Mouse (Mus musculus) brain, embryonic 14.5 days (tissue): ENCODE measurements at regions not wholly inside any gene's neighbourhood (a gene's known extent, or its start where the extent isn't known, plus 50 kb on each side); places are given as distances from the start of the nearest gene placed in this dataset.
A peak's percentile ranks its signal among the peaks of the same experiment; 100 is the strongest.

ENCODE experiments used
- DNase-seq: peaks from one replicate; pipeline ENCODE4 v3.0.0-alpha.2; 2011; ENCODE audit warnings: low read depth
- CTCF ChIP-seq: fragments of 200-500 bp; IDR thresholded peaks from 2 replicates; pipeline ENCODE4 v1.5.1; 2012; ENCODE audit warnings: inconsistent platforms, mild to moderate bottlenecking, moderate library complexity, borderline replicate concordance; ENCODE audit not compliant: insufficient read depth, insufficient read length; ENCODE audit errors: extremely low read depth
- POLR2A ChIP-seq: fragments of 200-500 bp; IDR thresholded peaks from 2 replicates; pipeline ENCODE4 v1.6.1; 2012; ENCODE audit warnings: mild to moderate bottlenecking, inconsistent platforms, borderline replicate concordance; ENCODE audit not compliant: poor library complexity, insufficient read depth, insufficient read length, severe bottlenecking; ENCODE audit errors: extremely low read depth

GRCm38 (mm10) chr1:75844123-75844522 is 298.1 kb downstream of the Slc4a3 start:
- DNase-seq, result no peak
- TF ChIP-seq CTCF (no peak), POLR2A (no peak)

- DNase-seq, result peak; percentile 53
- TF ChIP-seq CTCF (no peak), POLR2A (no peak)
Observed at GRCm38 (mm10) chr1:75844529-75844928, 298.5 kb downstream of the Slc4a3 start.

- DNase-seq, result peak; percentile 58
- no peak for TF ChIP-seq POLR2A
- TF ChIP-seq CTCF, result no peak
Observed at GRCm38 (mm10) chr1:75844981-75845380, 298.9 kb downstream of the Slc4a3 start.

GRCm38 (mm10) chr1:75845771-75846535 is 299.9 kb downstream of the Slc4a3 start:
- TF ChIP-seq CTCF, result no peak
- TF ChIP-seq POLR2A, result no peak
- DNase-seq, result no peak

- DNase-seq, result no peak
- TF ChIP-seq CTCF, result no peak
- TF ChIP-seq POLR2A, result no peak
Observed at GRCm38 (mm10) chr1:75847681-75848080, 301.6 kb downstream of the Slc4a3 start.

- no peak for DNase-seq
- no peak for TF ChIP-seq CTCF
- no peak for TF ChIP-seq POLR2A
Observed at GRCm38 (mm10) chr1:75848436-75848835, 302.4 kb downstream of the Slc4a3 start.

- DNase-seq, result no peak
- TF ChIP-seq POLR2A, result no peak
- TF ChIP-seq CTCF, result no peak
Observed at GRCm38 (mm10) chr1:75850131-75850530, 304.1 kb downstream of the Slc4a3 start.

GRCm38 (mm10) chr1:75858551-75859255 is 312.6 kb downstream of the Slc4a3 start:
- TF ChIP-seq POLR2A (no peak), CTCF (no peak)
- DNase-seq, result no peak

GRCm38 (mm10) chr1:75862757-75863156 is 316.7 kb downstream of the Slc4a3 start:
- TF ChIP-seq POLR2A (no peak), CTCF (no peak)
- DNase-seq, result no peak

GRCm38 (mm10) chr1:75866556-75866955 is 320.5 kb downstream of the Slc4a3 start:
- no peak for TF ChIP-seq POLR2A
- no peak for TF ChIP-seq CTCF
- DNase-seq, result peak; percentile 51

- no peak for DNase-seq
- TF ChIP-seq POLR2A, result no peak
- no peak for TF ChIP-seq CTCF
Observed at GRCm38 (mm10) chr1:75869414-75869813, 323.3 kb downstream of the Slc4a3 start.
